In genomic region chr2:92373437-92373813, GRCm38 (mm10) we compare ENCODE assay signal across 11 mouse cellular contexts. TPM values are rescaled to one million over a fixed set of nuclear protein-coding genes. Genes with fewer than 3 reads are reported as not detected.
A peak's percentile ranks its signal among the peaks of the same experiment; 100 is the strongest.
DNase-seq lines count a peak whose midpoint lies in the region; ATAC-seq and TF ChIP-seq lines count a peak whose summit lies in the region.
"Had no signal": no experiment of that assay in that cellular context is flagged by ENCODE, and none has a peak within 500 bp of the region (broad histone marks: within the 10 kb centered on the region; RNA-seq: fewer than 3 reads in every experiment).

No protein-coding gene starts in this region.

- no peak for ATAC-seq in heart, embryonic 15.5 days (replicated peaks; ENCODE audit: insufficient number of reproducible peaks, insufficient read depth, low FRiP score, low read depth)
- no peak for ATAC-seq in midbrain, embryonic 12.5 days (ENCODE audit: low FRiP score, low read depth)
- no peak for ATAC-seq in midbrain, postnatal 0 days (ENCODE audit: low FRiP score)
- ATAC-seq in intestine, embryonic 15.5 days, result no peak

- 0 out of 2 replicates have a peak, but pooled peaks cover 7% of the 10 kb centered on the region for H3K36me3 ChIP-seq in heart, embryonic 15.5 days
- peaks cover 11% of the 10 kb centered on the region for H3K36me3 ChIP-seq in midbrain, embryonic 12.5 days
- peaks cover 5% of the 10 kb centered on the region for H3K36me3 ChIP-seq in midbrain, postnatal 0 days (ENCODE audit: insufficient read depth, low read length)
- no peaks in the 10 kb centered on the region for H3K36me3 ChIP-seq in intestine, embryonic 15.5 days

- H3K4me3 ChIP-seq in heart, embryonic 15.5 days, result no peak overlapping the region
- no peak overlapping the region for H3K4me3 ChIP-seq in midbrain, embryonic 12.5 days
- H3K4me3 ChIP-seq in midbrain, postnatal 0 days (ENCODE audit: low read depth, low read length), result no peak overlapping the region
- H3K4me3 ChIP-seq in intestine, embryonic 15.5 days (replicated peaks), result no peak overlapping the region

- intact Hi-C loops in heart, postnatal 36 days (cut with DNase I), result no loop called here

- 76% methylated on average over 11 of the region's 11 CpGs for WGBS in heart, embryonic 15.5 days
- 57% methylated on average over 11 of the region's 11 CpGs for WGBS in midbrain, embryonic 12.5 days
- 61% methylated on average over 11 of the region's 11 CpGs for WGBS in midbrain, postnatal 0 days
- WGBS in intestine, embryonic 15.5 days, result 80% methylated on average over 11 of the region's 11 CpGs

- TF ChIP-seq CTCF in midbrain, postnatal 0 days (IDR thresholded peaks at IDR 0.05), result no peak

- no peak for DNase-seq in heart, postnatal 36 days
- DNase-seq in midbrain, postnatal 0 days (ENCODE audit: low spot score), result no peak
- peak; percentile 83 for DNase-seq in testis, postnatal 14 days (ENCODE audit: low spot score)
- DNase-seq in ovary, postnatal 10 days (ENCODE audit: low spot score), result no peak
- DNase-seq in adipocyte (ENCODE audit: low spot score), result no peak
- DNase-seq: embryo, embryonic 11 days; heart, postnatal 4 days had no signal

- peak overlapping the region; percentile 48; the same call in 1 of the 2 replicates for H3K27ac ChIP-seq in heart, embryonic 15.5 days
- H3K27ac ChIP-seq in midbrain, embryonic 12.5 days (replicated peaks), result peak overlapping the region; percentile 83
- no peak overlapping the region for H3K27ac ChIP-seq in midbrain, postnatal 0 days (ENCODE audit: low read depth, low read length)
- peak overlapping the region; percentile 6; the same call in 1 of the 2 replicates for H3K27ac ChIP-seq in intestine, embryonic 15.5 days

- H3K9ac ChIP-seq in heart, embryonic 15.5 days, result no peak overlapping the region
- no peak overlapping the region for H3K9ac ChIP-seq in midbrain, embryonic 12.5 days (replicated peaks)
- no peak overlapping the region for H3K9ac ChIP-seq in midbrain, postnatal 0 days (replicated peaks; ENCODE audit: low read length, poor library complexity, severe bottlenecking)
- no peak overlapping the region for H3K9ac ChIP-seq in intestine, embryonic 15.5 days

- H3K4me2 ChIP-seq in heart, embryonic 15.5 days, result no peak overlapping the region; the same call in 1 of the 2 replicates
- H3K4me2 ChIP-seq in midbrain, embryonic 12.5 days (replicated peaks), result peak overlapping the region; percentile 95; the same call in 1 of the 2 replicates
- H3K4me2 ChIP-seq in midbrain, postnatal 0 days (ENCODE audit: low read depth, low read length, poor library complexity, severe bottlenecking), result no peak overlapping the region
- H3K4me2 ChIP-seq in intestine, embryonic 15.5 days (replicated peaks), result no peak overlapping the region

- peaks cover 51% of the 10 kb centered on the region for H3K27me3 ChIP-seq in heart, embryonic 15.5 days
- H3K27me3 ChIP-seq in midbrain, embryonic 12.5 days, result peaks cover 26% of the 10 kb centered on the region
- H3K27me3 ChIP-seq in midbrain, postnatal 0 days (ENCODE audit: insufficient read depth, low read length), result peaks cover 13% of the 10 kb centered on the region; the same call in 1 of the 2 replicates
- H3K27me3 ChIP-seq in intestine, embryonic 15.5 days (replicated peaks), result peaks cover 10% of the 10 kb centered on the region; the same call in 1 of the 2 replicates

- H3K9me3 ChIP-seq in heart, embryonic 15.5 days (replicated peaks), result no peaks in the 10 kb centered on the region
- no peaks in the 10 kb centered on the region for H3K9me3 ChIP-seq in midbrain, embryonic 12.5 days
- H3K9me3 ChIP-seq in midbrain, postnatal 0 days (ENCODE audit: low read length), result no peaks in the 10 kb centered on the region
- H3K9me3 ChIP-seq in intestine, embryonic 15.5 days, result no peaks in the 10 kb centered on the region

- H3K4me1 ChIP-seq in heart, embryonic 15.5 days (replicated peaks), result peaks cover 36% of the 10 kb centered on the region
- H3K4me1 ChIP-seq in midbrain, embryonic 12.5 days, result peaks cover 59% of the 10 kb centered on the region
- peaks cover 28% of the 10 kb centered on the region for H3K4me1 ChIP-seq in midbrain, postnatal 0 days (ENCODE audit: insufficient read depth, low read length)
- peaks cover 42% of the 10 kb centered on the region for H3K4me1 ChIP-seq in intestine, embryonic 15.5 days (replicated peaks)

RNA-seq across cellular contexts. Expression of gene Pex16, which starts 1.1 kb away (rescaled TPM):
- 14.8 and 19.0 TPM in 2 replicates for polyA plus RNA-seq in heart, embryonic 15.5 days (2015; fragmentation: Nextera tagmentation; extraction: Ambion mirVana)
- 10 to 100 TPM; 25.8 to 28.9 TPM for total RNA-seq in heart, postnatal 36 days (2021)
- 26.1 and 27.2 TPM in 2 replicates for polyA plus RNA-seq in midbrain, embryonic 12.5 days (2016; fragmentation: Nextera tagmentation; extraction: Ambion mirVana)
- total RNA-seq in midbrain, postnatal 0 days (2014; rRNA removed), result 23.6 and 31.8 TPM in 2 replicates
- 43.4 and 51.5 TPM in 2 replicates for polyA plus RNA-seq in midbrain, postnatal 0 days (2015; fragmentation: Nextera tagmentation; extraction: Ambion mirVana)
- 41.6 and 45.8 TPM in 2 replicates for polyA plus RNA-seq in intestine, embryonic 15.5 days (2015; fragmentation: Nextera tagmentation; extraction: Ambion mirVana)

RNA-seq across cellular contexts. Expression of gene Large2, which starts 1.2 kb away (rescaled TPM):
- 1.6 and 3.4 TPM in 2 replicates for polyA plus RNA-seq in heart, embryonic 15.5 days (2015; fragmentation: Nextera tagmentation; extraction: Ambion mirVana)
- not detected for total RNA-seq in heart, postnatal 36 days (2021)
- 4.7 and 7.4 TPM in 2 replicates for polyA plus RNA-seq in midbrain, embryonic 12.5 days (2016; fragmentation: Nextera tagmentation; extraction: Ambion mirVana)
- 1.4 TPM in 2 replicates for total RNA-seq in midbrain, postnatal 0 days (2014; rRNA removed)
- polyA plus RNA-seq in midbrain, postnatal 0 days (2015; fragmentation: Nextera tagmentation; extraction: Ambion mirVana), result 1.5 and 1.6 TPM in 2 replicates
- 10.0 and 11.8 TPM in 2 replicates for polyA plus RNA-seq in intestine, embryonic 15.5 days (2015; fragmentation: Nextera tagmentation; extraction: Ambion mirVana)
- total RNA-seq: megakaryocyte-erythroid progenitor cell, adult 5-6 weeks had no signal

RNA-seq across cellular contexts. Expression of gene 1700029I15Rik, which starts 8.9 kb away (rescaled TPM):
- polyA plus RNA-seq in heart, embryonic 15.5 days (2015; fragmentation: Nextera tagmentation; extraction: Ambion mirVana), result 1.2 and 1.7 TPM in 2 replicates
- 1 to 10 TPM; 1.7 TPM for total RNA-seq in heart, postnatal 36 days (2021)
- 7.4 TPM in 2 replicates for polyA plus RNA-seq in midbrain, embryonic 12.5 days (2016; fragmentation: Nextera tagmentation; extraction: Ambion mirVana)
- 0.76 and 8.6 TPM in 2 replicates for total RNA-seq in midbrain, postnatal 0 days (2014; rRNA removed)
- polyA plus RNA-seq in midbrain, postnatal 0 days (2015; fragmentation: Nextera tagmentation; extraction: Ambion mirVana), result 3.1 and 4.7 TPM in 2 replicates
- 2.9 and 3.0 TPM in 2 replicates for polyA plus RNA-seq in intestine, embryonic 15.5 days (2015; fragmentation: Nextera tagmentation; extraction: Ambion mirVana)

RNA-seq across cellular contexts. Expression of gene Mapk8ip1, which starts 27.6 kb away (rescaled TPM):
- polyA plus RNA-seq in heart, embryonic 15.5 days (2015; fragmentation: Nextera tagmentation; extraction: Ambion mirVana), result 5.7 and 9.7 TPM in 2 replicates
- total RNA-seq in heart, postnatal 36 days (2021), result 1 to 10 TPM; 4.6 to 4.8 TPM
- polyA plus RNA-seq in midbrain, embryonic 12.5 days (2016; fragmentation: Nextera tagmentation; extraction: Ambion mirVana), result 105 and 112 TPM in 2 replicates
- total RNA-seq in midbrain, postnatal 0 days (2014; rRNA removed), result 286 and 357 TPM in 2 replicates
- polyA plus RNA-seq in midbrain, postnatal 0 days (2015; fragmentation: Nextera tagmentation; extraction: Ambion mirVana), result 176 and 178 TPM in 2 replicates
- polyA plus RNA-seq in intestine, embryonic 15.5 days (2015; fragmentation: Nextera tagmentation; extraction: Ambion mirVana), result 19.4 and 21.3 TPM in 2 replicates
- total RNA-seq: megakaryocyte-erythroid progenitor cell, adult 5-6 weeks had no signal
